Mouse (Mus musculus) left cerebral cortex, postnatal 14 days (tissue): ENCODE results near the gene Kcnk18. TPM values are rescaled to one million over a fixed set of nuclear protein-coding genes. Genes with fewer than 3 reads are reported as not detected.
A peak's percentile ranks its signal among the peaks of the same experiment; 100 is the strongest.

Experiments
- DNase-seq, 2 experiments: peaks; one replicate each; pipeline ENCODE4 v3.0.0; 2021 to 2022; ENCODE audit warnings: low spot score in 2 of 2, mixed read lengths in 1 of 2
- intact Hi-C: fragments of 180-260 bp; cut with DNase I; formaldehyde crosslinking; loops from one replicate; pipeline ENCODE4 v1.15.1; 2025
- total RNA-seq, 2 experiments: library from RNA; stranded (reverse); gene quantifications; 2 replicates each; pipeline ENCODE4 v1.2.3; 2021

The Kcnk18 gene
- total RNA-seq, 2 experiments from 2014 or later, result not detected

DNA sequence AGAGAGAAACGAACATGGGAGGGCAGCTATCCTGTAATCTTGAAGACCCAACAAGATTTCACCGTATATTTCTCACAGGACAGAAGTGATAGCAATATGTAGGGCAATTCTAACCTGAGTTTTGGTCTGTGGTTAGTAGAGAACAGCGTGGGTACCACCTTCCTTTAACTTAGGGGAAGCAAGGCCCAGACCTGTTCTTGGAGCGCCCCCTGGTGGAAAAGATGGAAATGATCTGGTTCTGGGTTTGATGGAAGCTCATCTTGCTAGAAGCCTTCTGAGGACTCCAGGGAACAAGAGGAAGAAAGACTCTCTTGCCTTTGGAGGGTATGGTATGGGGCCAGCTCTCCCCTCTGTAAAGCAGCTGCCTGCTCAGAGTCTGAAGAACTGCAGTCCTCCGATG, 10.5 kb upstream of the Kcnk18 start:
- intact Hi-C loops, result loop anchor here (10.0 kb wide), 1 partner anchor 404 kb away; no protein-coding TSS in a partner anchor
- peak; percentile 82 to 89 for DNase-seq

DNA sequence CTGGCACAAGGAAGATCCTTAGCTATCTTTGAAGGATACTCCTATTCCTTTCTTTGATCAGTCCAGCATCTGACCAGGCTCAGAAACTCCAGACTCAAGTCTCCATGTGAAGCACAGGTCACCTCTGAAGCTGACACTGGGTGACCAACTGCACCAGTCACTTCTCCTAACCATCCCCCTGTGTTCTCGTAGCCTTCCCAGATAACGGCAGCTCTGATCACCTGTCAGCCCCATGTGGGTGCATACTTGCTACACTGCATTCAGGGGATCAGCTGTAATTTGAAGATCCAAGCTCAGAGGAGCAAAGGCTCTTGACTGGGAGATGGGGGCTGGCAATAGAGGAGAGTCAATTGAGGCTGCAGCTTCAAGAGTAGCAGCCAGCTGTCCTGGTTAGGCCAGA, 10.0 kb upstream of the Kcnk18 start:
- intact Hi-C loops, result loop anchor here (10.0 kb wide), 1 partner anchor 404 kb away; no protein-coding TSS in a partner anchor
- DNase-seq, result no peak

DNA sequence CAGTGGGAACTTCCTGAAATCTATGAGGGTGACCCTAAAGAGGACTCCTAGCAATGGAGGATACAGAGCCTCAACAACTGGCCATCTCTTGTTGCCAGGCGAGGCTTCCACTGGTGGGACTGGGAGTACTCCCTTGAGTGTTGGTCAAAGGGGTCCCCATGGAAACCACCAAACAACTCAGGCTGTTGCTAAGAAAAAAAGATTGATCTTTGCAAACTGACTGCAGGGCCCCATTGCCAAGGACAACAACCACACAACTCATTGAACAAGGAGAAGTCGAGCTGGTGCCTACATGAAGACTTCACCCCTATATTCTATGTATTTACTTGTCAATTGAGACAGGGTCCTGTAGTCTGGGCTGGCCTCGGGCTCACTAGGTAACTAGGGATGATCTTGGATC, 2.1 kb upstream of the Kcnk18 start:
- DNase-seq, result no peak

DNA sequence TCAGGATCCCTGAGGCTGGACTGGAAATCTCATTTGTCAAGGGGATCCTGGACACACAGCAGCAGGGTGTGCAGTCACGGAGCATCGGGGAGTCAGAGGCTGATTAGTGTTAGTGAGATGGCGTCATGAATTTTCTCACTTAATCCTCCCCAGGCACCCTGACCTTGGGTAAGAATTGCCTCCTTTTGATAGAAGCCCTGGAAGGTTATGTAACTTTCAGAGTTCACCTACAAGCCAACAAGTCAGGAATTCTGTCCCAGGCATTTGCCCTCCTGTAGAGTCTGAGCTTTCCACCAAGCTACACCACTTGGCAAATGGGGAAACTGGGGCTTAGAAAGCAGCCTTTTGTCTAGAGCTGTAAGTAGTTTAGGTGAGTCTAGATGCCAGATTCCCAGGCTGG, 2.1 kb downstream of the Kcnk18 start:
- DNase-seq, result no peak
- intact Hi-C loops, result no loop called here

More for the DNA sequence above, 2.1 kb upstream of the Kcnk18 start:
- intact Hi-C loops, result no loop called here

DNA sequence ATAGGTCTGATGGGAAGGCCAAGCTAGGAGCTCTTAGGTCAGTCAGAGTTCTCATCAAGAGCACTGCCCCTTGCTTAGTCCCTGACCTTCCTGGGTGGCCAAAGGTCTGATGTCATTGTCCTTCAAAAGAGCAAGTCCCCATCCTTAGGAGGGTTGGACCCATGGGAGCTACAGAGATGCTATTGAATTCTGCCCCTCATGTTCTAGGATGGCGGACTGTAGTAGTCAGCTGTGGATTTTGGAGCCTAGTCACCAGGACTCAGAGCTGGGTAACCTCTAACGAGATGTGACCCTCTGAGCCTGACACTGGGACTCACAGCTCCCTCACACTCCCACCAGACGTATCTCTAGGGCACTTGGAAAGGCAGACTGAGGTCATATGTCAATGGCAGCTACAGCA, 9.4 kb downstream of the Kcnk18 start:
- DNase-seq, result no peak
- intact Hi-C loops, result no loop called here

DNA sequence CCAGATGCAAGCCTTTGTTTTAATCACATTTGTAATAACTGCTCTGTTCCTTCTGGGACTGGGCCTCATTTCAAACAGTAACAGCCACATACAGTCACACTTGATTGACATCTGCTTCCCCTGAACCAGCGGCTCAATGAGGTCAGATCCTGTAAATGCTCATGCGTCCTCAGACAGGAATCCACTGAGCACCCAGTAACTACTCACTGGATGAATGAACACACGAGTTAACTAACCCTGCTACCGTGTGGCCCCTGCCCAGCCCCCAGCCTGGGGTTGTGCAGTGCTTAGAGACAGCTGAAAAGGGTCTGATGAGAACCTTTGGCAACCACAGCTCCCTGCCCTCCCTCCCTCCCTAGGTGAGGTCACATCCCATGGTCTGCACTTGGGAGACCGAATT, 13.8 kb downstream of the Kcnk18 start:
- no peak for DNase-seq
- intact Hi-C loops, result no loop called here

DNA sequence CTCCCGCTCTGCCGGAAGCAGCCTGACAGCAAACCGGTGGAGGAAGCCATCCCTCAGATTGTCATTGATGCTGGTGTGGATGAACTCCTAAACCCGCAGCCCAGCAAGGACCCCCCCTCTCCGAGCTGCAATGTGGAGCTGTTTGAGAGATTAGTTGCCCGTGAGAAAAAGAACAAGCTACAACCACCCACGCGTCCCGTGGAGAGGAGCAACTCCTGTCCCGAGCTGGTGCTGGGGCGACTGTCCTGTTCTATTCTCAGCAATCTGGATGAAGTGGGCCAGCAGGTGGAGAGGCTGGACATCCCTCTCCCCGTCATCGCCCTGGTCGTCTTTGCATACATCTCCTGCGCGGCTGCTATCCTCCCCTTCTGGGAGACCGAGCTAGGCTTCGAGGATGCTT, 16.0 kb downstream of the Kcnk18 start:
- no peak for DNase-seq
- intact Hi-C loops, result no loop called here

DNA sequence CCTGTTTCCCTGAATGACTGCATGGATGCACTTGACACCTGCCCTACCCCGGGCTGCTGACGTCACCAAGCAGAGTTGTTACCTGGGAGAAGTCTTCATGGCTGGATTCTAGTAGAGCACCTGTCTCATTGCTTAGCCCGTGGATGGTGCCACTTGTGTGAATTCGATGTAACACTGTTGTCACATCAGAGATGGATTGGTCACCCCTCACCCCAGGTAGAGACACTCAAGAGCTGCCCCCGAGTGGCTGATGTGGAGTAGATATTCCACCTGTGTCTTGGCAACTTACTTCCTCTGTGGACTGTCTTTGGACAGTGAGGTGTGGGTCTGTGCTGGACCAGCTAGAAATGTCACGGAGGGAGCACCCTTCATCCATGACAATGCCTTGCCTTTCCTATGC, 17.0 kb downstream of the Kcnk18 start:
- intact Hi-C loops, result no loop called here
- DNase-seq, result no peak

DNA sequence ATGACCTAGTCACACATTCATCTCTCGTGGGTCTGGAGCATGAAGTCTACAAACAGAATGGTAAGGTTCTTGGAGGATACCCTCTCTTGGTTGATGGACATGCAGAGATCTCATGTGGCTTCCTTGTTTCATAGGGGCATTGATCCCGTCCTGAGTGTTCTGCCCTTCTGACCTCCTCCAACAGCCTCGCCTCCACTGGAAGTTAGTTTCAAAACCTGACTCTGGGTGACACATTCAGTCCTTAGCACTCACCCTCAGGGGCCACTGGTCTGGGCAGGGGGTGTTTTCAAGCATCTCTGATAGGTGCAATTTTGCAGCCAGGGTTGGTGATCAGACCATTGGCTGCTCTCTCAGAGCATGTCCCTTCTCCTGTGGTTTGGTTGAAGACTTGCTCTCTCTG, 19.6 kb downstream of the Kcnk18 start:
- no peak for DNase-seq

DNA sequence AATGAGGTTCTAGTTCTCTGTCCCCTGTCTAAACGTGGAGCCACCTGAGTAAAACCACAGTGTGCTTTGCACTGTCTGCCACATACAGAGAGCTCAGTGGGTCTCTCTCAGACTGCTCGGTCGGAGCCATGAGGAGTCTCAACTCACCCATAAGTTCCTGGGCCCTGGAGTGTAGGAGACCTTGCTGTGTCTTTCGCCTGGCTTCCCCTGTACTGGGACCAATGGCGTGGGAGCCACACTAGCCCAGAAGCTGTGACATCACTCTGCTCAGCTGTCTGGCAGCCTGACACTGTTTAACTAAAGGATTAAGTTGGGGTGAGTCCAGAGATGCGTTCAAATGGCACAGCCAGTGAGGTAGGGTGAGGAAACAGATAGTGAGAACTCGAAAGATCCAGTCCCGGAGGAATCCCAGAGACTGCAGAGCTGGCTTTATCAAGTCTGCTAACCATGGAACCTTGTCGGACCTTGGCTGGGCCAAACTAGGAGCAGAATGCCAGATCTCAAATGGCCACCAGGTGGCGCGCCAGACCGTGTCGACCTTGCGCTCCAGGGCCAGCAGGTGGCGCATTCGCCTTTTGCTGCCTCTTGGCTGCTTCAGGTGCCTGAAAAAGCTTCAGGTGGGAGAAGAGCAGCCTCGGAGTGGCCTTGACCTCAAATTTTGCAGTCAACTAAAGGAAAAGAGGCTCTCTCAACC, 20.3 kb downstream of the Kcnk18 start:
- DNase-seq, result peak; percentile 75 to 89
- intact Hi-C loops, result loop anchor here (2.0 kb wide), 1 partner anchor 78 kb away; no protein-coding TSS in a partner anchor

More for the DNA sequence above, 19.6 kb downstream of the Kcnk18 start:
- intact Hi-C loops, result loop anchor here (2.0 kb wide), 1 partner anchor 78 kb away; no protein-coding TSS in a partner anchor

DNA sequence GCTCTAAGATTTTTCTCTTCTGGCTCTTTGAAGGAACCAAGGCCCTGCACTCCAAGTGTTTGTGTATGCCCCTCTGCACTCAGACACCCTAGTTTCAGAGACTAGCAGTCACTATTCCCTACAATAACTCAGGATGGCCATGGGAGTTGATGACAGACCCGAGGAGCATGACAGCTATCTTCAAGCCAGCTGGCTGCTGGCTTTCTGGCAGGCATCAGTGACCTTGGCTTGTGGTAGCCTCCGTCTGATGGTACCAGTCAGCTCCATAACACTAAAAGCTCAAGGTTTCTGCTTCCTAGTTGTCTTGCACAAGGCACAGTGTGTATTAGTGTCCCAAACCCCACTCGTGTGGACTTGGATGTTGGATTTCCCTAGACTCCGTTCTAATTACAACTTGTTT, 23.0 kb downstream of the Kcnk18 start:
- no peak for DNase-seq
- intact Hi-C loops, result no loop called here

DNA sequence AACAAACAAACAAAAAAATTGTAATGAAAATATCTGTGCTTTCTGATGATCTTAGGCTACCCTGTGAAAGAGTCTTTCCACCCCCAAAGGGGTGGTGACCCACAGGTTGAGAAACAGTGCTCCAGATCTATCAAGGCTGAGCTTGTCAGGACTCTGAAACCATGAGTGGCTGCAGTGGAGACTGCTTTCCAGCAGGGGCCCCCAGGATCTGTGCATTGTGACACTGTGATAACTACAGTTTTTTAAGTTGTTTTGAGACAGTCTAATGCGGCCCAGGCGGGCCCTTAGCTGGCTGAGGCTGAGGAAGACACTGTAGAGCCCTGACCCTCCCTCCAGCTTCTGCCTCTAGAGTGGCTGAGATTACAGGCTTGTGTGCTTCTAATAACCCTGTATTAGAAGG, 24.0 kb downstream of the Kcnk18 start:
- no peak for DNase-seq
- intact Hi-C loops, result no loop called here

DNA sequence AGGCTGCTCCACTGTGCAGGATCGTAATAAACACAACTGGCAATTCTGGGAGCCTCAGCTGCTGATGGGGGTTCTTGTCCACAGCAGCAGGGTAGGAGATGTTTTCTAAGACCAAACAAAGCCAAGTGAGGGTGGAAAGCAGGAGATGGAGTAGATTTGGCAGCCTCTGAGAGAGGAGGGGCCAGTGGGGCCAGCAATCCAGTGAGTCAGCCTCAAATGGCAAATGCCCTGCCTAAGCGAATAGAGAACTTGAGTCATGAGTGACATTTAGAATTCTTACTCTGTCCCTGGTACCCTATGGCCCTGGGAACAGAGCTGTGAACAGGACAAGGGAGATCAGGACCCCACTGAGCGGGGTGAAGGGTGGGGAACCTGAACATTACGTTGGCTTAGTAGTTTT, 29.1 kb downstream of the Kcnk18 start:
- intact Hi-C loops, result no loop called here
- DNase-seq, result no peak

DNA sequence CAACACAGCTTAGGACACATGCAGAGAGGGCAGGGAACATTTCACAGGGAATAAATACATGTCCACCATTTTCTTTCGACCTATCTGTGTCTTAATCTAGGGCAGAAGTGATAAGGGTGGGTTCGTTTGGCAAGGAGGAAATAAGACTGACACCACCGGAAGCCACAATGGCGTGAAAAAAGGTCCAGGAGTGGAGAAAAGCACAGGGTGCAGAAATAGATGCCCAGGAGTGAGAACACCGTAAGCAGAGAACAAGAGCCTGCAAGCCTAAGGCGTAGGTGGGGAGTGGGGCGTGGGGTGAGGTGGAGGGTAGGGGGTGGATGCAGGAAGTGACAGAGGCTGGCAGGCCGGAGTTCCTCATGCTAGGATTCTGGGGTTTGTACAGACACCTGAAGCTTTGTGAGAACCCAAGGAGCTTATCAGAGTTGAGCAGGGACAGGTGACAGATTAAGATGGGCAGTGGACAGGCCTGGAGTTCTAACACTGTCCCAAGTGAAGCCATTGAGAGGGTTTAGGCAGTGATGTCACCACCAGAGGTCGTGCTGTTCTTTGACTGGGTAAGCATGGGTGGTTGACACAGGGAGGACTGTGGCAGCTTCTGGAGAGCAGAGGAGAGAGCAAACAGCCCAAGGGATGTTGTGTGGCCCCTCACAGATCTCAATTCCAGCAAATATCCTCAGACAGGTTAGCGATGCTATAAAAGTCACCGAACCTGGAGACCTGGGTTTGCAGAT, 29.7 kb downstream of the Kcnk18 start:
- intact Hi-C loops, result no loop called here
- DNase-seq, result no peak

DNA sequence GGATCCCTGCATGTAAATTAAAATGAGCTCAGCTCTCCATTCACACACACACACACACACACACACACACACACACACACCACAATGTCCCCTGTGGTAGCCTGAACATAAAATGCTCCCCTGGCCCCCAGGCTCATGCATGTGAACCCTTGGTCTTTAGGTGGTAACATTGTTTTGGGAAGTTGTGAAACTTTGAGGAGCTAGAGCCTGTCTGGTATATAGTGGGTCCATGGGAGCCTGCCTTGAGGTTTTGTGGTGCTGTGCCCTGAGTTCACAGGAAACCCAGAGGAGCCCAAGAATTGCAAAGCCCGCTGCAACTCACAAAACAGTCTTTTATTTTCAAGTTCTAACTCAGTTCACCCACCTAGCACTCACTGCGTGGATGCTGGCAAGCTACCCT, 33.6 kb downstream of the Kcnk18 start:
- intact Hi-C loops, result no loop called here

DNA sequence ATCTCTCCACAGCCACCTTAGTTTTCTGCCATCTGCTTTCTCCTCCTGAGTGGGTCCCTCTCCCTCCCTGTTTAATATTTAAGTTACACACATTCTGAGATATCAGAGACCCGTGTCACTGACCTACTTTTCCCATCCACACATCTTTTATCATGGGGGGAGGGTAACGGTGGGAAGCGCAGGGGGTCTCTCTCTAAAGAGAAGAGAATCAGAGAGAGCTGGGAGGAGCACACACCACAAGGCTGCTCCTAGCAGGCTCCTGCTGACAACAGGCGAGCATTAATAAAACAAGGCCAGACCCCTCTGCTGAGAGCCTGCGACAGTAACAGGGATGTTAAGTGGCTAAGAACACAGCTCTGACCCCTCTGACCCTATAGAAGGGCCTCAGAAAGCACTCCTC, 40.6 kb downstream of the Kcnk18 start:
- intact Hi-C loops, result no loop called here
- no peak for DNase-seq

More for the DNA sequence above, 33.6 kb downstream of the Kcnk18 start:
- DNase-seq, result no peak

DNA sequence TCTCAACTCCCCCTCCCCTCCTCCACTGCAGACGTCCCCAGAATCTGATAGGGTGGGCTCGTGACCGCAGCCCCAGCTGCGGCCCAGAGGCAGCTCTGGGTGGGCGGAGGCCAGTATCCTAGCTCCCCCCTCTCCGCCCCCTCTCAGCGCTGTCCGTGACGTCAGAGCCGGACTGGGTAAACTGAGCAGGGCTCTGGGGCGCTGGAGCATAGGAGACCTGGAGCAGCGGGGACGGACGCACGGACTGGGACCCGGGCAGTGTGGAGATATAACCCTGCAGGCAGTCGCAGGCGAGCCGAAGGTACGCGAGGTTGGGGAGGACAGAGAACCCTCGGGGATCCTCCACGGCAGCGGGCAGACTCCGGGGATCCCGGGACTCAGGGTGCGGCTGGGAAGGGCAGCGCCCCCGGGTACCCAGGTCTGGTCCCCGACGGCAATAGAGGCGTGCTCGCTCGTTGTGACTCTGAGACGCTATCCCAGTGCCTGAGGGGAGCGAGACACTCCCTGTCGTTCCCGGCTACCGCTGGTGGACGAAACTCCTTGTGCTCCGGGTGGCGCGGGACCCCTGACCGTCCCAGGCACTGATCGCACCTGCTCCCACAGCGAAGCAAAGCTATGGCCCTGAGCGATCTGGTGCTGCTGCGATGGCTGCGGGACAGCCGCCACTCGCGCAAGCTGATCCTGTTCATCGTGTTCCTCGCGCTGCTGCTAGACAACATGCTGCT, 41.9 kb downstream of the Kcnk18 start, which contains the start of gene Slc18a2:
Slc18a2 (plus strand) TSS at position 179 of the 725 bp plus-strand sequence.
- DNase-seq, result no peak
- intact Hi-C loops, result no loop called here

DNA sequence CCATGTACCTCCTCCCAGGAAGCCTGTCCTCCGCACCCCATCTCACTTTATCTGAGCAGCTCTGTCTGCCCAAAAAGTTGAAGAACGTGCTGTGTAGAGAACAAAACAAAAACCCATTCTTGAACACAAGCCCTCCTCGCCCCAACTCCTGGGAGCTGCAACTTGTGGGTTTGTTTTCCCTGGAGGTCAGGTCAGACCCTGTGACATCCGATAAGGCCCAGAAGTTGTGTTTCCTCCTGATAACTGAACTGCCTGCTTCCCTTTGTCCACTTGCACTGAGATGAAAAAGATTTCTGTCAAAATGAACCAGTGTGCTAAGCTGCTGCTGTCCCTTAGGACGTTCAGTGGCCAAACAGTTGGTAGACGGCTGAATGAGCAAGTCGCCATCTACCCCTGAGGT, 42.6 kb downstream of the Kcnk18 start:
- intact Hi-C loops, result no loop called here
- no peak for DNase-seq

DNA sequence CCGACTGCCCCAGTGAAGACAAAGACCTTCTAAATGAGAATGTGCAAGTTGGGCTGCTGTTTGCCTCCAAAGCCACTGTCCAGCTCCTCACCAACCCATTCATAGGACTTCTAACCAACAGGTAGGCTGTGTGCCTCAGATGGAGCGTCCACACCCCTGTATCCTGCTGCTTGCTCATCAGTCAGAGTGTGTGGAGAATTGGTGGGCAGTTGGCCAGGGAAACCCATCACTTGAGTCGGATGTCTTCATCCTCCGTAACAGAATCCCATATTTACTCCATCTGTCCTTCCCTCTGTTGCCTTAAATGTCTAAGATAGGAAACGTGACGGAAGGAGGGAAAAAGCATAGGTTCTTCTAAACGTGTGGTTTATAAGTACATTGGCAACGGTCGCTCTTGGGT, 44.2 kb downstream of the Kcnk18 start:
- DNase-seq, result peak; percentile 22 to 37

DNA sequence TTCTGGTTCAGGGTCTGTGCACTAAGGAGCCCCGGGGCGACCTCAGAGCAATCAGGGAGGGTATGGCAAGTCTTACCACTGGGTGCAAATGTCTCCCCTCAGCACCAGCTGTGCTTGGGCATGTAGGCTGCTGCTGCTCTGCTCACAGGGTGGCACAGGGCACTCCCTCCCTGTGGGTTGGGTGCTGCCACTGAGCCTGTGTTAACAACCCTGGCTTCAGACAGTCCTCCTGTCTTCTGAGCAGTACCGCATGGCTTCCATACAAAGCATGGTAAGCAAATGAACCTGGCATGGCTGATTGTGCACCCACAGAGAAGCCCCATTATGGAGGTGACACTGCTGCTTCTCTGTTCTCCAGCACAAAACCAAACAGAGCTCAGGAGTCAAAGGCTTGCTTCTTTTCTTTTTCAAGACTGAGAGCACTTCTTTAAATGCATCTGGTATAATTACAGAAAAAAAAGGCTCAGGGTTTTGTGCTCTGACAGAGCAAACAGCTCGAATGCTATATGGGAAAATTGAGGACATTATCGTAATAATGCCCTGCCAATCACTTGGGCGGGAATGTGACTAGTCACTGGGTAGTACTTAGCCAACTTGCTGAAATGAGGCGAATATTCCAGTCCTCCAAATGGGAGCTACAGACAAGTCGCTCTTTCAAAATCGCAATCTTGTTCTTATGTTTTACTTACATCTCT, 46.0 kb downstream of the Kcnk18 start:
- intact Hi-C loops, result no loop called here

More for the DNA sequence above, 44.2 kb downstream of the Kcnk18 start:
- intact Hi-C loops, result no loop called here

More for the DNA sequence above, 46.0 kb downstream of the Kcnk18 start:
- DNase-seq, result no peak
